Mouse (Mus musculus) G1E (cell line): ENCODE measurements around the gene Rtbdn. TPM values are rescaled to one million over a fixed set of nuclear protein-coding genes. Genes with fewer than 3 reads are reported as not detected.
A peak's percentile ranks its signal among the peaks of the same experiment; 100 is the strongest.

Source experiments
- ATAC-seq: 2 replicates; pipeline ENCODE4 v1.8.0; 2016; ENCODE audit warnings: mild to moderate bottlenecking; ENCODE audit not compliant: insufficient number of reproducible peaks, poor library complexity, low FRiP score, severe bottlenecking; ENCODE audit errors: extremely low read depth
- DNase-seq: peaks from one replicate; pipeline ENCODE4 v3.0.0; 2012; ENCODE audit warnings: low spot score
- H3K27me3 ChIP-seq: 2 replicates; pipeline ENCODE4 v1.6.1; 2012; ENCODE audit warnings: mild to moderate bottlenecking, low read length, inconsistent platforms; ENCODE audit not compliant: insufficient read depth
- H3K36me3 ChIP-seq: replicated peaks from 2 replicates; pipeline ENCODE3; 2012; ENCODE audit warnings: mild to moderate bottlenecking, inconsistent platforms
- H3K4me1 ChIP-seq: 2 replicates; pipeline ENCODE4 v1.6.1; 2012; ENCODE audit warnings: low read depth, low read length, inconsistent platforms, mixed read lengths; ENCODE audit not compliant: insufficient read depth
- H3K4me3 ChIP-seq: 2 replicates; pipeline ENCODE4 v1.5.1; 2012; ENCODE audit warnings: low read depth, mild to moderate bottlenecking, inconsistent platforms, low read length, moderate library complexity, mixed read lengths
- H3K9me3 ChIP-seq: replicated peaks from 2 replicates; pipeline ENCODE4 v1.6.1; 2012; ENCODE audit warnings: inconsistent platforms
- CTCF ChIP-seq: IDR thresholded peaks from 2 replicates; pipeline ENCODE4 v1.5.1; 2012; ENCODE audit warnings: low read depth, low read length, inconsistent platforms, mixed read lengths
- GATA1 ChIP-seq: IDR thresholded peaks from 2 replicates; pipeline ENCODE4 v1.6.1; 2012; ENCODE audit warnings: borderline replicate concordance, low read length, inconsistent platforms, mixed read lengths
- GATA2 ChIP-seq: IDR thresholded peaks from 2 replicates; pipeline ENCODE4 v1.6.1; 2012; ENCODE audit warnings: low read depth, low read length, inconsistent platforms, borderline replicate concordance
- POLR2AphosphoS5 ChIP-seq: IDR thresholded peaks from 2 replicates; pipeline ENCODE4 v1.6.1; 2012; ENCODE audit warnings: low read depth, low read length, inconsistent platforms; ENCODE audit not compliant: insufficient replicate concordance
- TAL1 ChIP-seq: conservative IDR thresholded peaks from 2 replicates; pipeline ENCODE4 v1.6.1; 2012; ENCODE audit warnings: low read depth, low read length, inconsistent platforms, mixed read lengths
- polyA plus RNA-seq: library from polyadenylated mRNA; stranded (reverse); fragments of >175 nt; gene quantifications from 2 replicates; pipeline ENCODE4 v1.2.3, GENCODE M21; 2012
- total RNA-seq, 2 experiments: library from RNA; stranded (forward) in 1 of 2; stranded (reverse) in 1 of 2; fragments of 200-1000 nt in 1 of 2; fragments of >200 nt in 1 of 2; fragmentation: Nextera tagmentation in 1 of 2; gene quantifications; 2 replicates each; pipeline ENCODE4 v1.2.3; 2014 to 2017

Rtbdn gene
- total and polyA plus RNA-seq, 3 experiments = 0.11 TPM; not detected in 2

DNA sequence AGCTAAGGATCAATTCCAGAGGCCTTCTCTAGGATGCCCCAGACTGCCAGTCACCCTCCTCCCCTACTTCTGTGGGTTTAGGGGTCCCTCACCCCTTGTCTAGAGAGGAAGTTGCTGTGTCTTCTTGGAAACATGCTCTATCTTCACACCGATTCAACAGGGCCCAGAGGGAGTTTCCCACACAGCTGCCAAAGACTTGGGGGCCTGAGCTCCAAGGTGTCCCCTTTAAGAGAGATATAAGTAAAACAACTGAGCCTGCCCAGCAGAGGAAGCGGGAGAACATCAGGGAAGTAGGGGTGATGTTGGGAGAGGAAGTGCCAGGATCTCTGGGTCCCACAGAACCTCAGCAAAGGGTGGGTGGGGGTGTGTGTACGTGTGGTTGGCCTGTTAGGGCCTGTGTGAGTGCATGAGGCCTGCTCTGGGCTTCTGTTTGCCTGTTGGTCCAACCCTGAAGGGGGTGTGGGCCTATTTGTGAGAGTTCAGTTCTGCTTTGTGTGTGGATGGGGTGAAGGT, 35.8 kb downstream of the Rtbdn start:
- H3K9me3 ChIP-seq = no peaks in the 10 kb centered on the region
- TF ChIP-seq TAL1 = no peak
- no peak for TF ChIP-seq GATA1
- TF ChIP-seq POLR2AphosphoS5 = no peak
- TF ChIP-seq CTCF = no peak
- TF ChIP-seq GATA2 = no peak
- H3K27me3 ChIP-seq = no peaks in the 10 kb centered on the region
- peak overlapping the region; percentile 25; the same call in 1 of the 2 replicates for H3K4me3 ChIP-seq
- no peak for ATAC-seq
- H3K4me1 ChIP-seq = peaks cover 95% of the 10 kb centered on the region
- no peak for DNase-seq
- no peaks in the 10 kb centered on the region for H3K36me3 ChIP-seq

DNA sequence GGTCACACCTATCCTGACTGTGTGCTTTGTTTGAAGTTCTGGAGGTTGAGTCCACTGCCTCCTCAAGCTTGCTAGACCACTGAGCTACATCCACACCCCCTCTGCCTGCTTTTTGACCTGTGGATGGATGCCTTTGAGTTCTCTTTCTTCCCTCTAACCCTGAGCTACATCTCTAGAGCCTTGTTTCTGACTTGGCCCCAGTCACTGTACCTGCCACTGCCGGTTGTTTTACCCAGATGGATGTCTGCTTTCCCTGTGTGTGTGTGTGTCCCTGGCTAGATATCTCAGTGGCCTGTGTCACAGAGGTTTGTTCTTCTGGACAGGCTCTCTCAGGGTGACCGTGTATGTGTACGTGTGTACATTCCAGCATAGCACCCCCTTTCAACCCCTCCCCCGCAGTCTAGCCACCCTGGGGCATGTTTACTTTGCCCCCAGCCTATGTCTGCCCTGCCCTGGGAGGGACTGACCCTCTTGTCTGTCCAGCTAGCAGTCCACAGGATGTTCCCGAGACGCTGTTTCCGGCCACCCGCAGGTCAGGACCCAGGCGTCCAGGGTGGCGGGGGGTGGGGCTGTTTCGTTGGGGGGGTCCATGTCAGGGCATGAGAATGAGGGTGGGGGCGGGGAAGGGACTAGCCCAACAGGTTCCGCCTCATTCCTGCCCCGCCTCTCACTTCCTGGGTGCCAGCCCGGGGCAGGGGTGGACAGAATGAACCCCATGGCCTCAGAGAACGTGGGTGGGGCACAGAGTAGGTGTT, 37.7 kb downstream of the Rtbdn start:
- peak overlapping the region; percentile 74; the same call in 1 of the 2 replicates for H3K4me3 ChIP-seq
- ATAC-seq (no peak), DNase-seq (no peak)
- H3K27me3 ChIP-seq = no peaks in the 10 kb centered on the region
- no peaks in the 10 kb centered on the region for H3K9me3 ChIP-seq
- TF ChIP-seq GATA1 = no peak
- no peak for TF ChIP-seq CTCF
- no peak for TF ChIP-seq TAL1
- no peak for TF ChIP-seq GATA2
- TF ChIP-seq POLR2AphosphoS5 = no peak
- peaks cover 94% of the 10 kb centered on the region for H3K4me1 ChIP-seq
- H3K36me3 ChIP-seq = no peaks in the 10 kb centered on the region

DNA sequence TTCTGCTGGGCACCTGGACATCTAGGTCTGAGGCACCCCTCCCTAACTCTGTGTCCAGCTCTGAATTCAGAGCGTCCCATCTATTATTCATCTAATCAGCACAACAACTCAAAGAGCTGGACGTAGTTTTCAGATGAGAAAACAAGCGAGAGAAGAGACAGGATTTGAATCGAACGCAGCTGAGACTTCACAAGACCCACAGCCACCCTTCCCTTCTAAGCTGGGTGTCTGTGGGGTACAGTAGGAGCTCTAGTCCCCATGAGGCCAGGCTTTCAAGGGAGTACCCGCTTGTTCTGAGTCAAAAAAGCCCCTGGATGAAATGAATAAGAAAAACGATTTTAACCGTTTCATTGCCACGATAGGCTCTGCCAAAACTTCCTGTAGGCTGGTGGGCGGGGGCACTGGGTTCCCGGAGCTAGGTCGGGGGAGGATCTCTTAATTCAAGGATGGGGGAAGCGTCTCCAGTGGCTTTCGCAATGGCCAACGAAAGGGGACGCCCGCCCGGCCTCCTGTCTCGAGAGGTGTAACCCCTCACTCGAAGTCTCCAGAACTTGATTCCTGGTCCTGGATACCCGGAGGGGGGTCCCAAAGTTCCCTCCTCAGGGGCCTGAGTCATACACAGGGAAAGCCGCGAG, 38.4 kb downstream of the Rtbdn start:
- ATAC-seq = no peak
- no peak for DNase-seq
- Histone ChIP-seq H3K4me3 (peak overlapping the region; percentile 74), H3K27me3 (no peaks in the 10 kb centered on the region), H3K36me3 (no peaks in the 10 kb centered on the region), H3K9me3 (no peaks in the 10 kb centered on the region), H3K4me1 (peaks cover 87% of the 10 kb centered on the region)
- TF ChIP-seq GATA1 = no peak
- no peak for TF ChIP-seq TAL1
- no peak for TF ChIP-seq GATA2

DNA sequence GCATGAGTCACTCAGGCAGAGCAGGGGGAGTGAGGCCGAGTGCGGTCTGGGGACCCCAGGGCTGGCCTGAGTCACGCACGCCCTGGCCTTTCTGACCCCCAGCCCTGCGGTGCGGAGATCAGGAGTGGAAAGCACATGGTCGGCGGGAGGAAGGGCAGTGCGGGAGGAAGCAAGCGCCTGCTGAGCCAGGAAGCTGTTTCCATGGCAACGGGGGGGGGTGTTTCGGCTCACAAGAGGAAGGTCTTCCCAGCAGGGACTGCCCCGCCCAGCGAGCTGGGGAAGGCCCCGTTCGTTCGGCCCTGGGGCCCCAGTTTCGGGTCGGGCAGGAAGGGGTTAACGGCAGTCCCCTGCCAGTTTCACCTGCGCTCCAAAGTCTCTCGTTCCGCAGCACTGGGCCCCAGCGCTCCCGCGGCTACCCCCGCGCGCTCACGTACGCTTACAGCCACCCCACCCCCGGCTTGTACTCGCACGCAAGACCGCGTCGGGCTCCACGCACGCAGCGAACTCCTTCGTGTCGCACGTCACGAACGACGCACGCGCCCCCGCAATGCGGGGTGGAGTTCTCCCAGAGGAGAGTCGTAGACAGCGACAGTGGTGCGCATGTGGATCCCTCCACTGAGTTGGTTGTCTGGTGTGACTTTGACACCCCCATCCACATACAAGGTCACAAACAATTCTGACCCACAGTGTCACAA, 39.0 kb downstream of the Rtbdn start:
- DNase-seq = peak; percentile 75
- Histone ChIP-seq H3K9me3 (no peaks in the 10 kb centered on the region), H3K4me3 (peak overlapping the region; percentile 74), H3K27me3 (no peaks in the 10 kb centered on the region), H3K36me3 (no peaks in the 10 kb centered on the region), H3K4me1 (peaks cover 84% of the 10 kb centered on the region)
- TF ChIP-seq POLR2AphosphoS5 (no peak), GATA2 (no peak), GATA1 (no peak), TAL1 (no peak), CTCF (no peak)
- peak; percentile 12; the same call in 1 of the 2 replicates for ATAC-seq

DNA sequence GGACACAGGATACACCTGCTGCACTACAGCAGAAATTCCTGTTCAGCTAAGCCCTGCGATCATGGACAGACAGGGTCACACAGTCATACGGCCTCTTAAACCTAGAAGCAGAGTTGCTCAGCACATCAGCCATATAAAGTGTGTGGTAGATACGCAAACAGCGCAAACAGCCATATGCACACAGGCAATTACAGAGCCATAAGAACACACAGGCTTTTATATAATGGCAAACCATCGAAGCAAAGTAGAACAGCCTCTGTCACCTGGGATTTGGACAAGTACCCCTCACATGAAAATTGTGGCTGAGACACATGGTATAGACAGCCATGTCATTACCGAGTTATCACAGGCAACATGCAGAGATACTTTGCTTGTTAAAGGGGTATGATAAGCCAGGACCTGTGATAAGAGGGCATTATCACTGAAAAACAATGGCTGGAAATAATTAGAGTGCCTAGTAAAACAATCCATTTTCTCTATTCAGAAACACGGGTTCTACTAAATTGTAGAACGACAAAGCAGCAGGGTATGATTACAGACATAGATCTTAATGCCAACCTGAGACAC, 39.7 kb downstream of the Rtbdn start:
- Histone ChIP-seq H3K27me3 (no peaks in the 10 kb centered on the region), H3K4me1 (peaks cover 83% of the 10 kb centered on the region), H3K4me3 (peak overlapping the region; percentile 74), H3K36me3 (no peaks in the 10 kb centered on the region), H3K9me3 (no peaks in the 10 kb centered on the region)
- ATAC-seq (peak; percentile 28), DNase-seq (no peak)
- TF ChIP-seq TAL1 (peak; percentile 70), CTCF (no peak), GATA2 (no peak), GATA1 (no peak)

DNA sequence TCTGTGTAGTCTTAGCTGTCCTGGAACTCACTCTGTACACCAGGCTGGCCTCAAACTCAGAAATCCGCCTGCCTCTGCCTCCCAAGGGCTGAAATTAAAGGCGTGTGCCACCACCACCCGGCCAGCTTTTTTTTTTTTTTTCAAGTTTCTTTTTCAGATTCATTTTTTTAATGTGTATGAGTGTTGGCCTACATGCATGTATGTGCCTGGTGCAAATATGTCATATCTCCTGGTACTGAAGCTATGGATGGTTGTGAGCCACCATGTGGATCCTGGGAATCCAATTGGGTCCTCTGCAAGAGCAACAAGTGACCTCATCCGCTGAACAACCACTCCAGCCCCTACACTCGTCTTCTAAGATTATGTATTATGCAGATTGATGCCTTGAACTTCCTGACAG, 40.6 kb downstream of the Rtbdn start:
- no peaks in the 10 kb centered on the region for H3K9me3 ChIP-seq
- H3K27me3 ChIP-seq = no peaks in the 10 kb centered on the region
- DNase-seq = no peak
- TF ChIP-seq POLR2AphosphoS5 (no peak), GATA2 (no peak), CTCF (no peak)
- peaks cover 77% of the 10 kb centered on the region for H3K4me1 ChIP-seq
- no peak for ATAC-seq
- H3K4me3 ChIP-seq = no peak overlapping the region
- no peaks in the 10 kb centered on the region for H3K36me3 ChIP-seq
